In genomic region chr4:43927826-43928225, GRCm38 (mm10) we compare ENCODE assay signal across 7 mouse cellular contexts. TPM values are rescaled to one million over a fixed set of nuclear protein-coding genes. Genes with fewer than 3 reads are reported as not detected.
DNase-seq lines count a peak whose midpoint lies in the region; ATAC-seq lines count a peak whose summit lies in the region.

No protein-coding gene starts in this region.

- ATAC-seq in kidney, embryonic 16.5 days (ENCODE audit: low FRiP score, low TSS enrichment): no peak
- ATAC-seq in forebrain, embryonic 13.5 days: no peak

- H3K9me3 ChIP-seq in kidney, embryonic 16.5 days (ENCODE audit: low read length): no peaks in the 10 kb centered on the region
- H3K9me3 ChIP-seq in forebrain, embryonic 13.5 days (replicated peaks): no peaks in the 10 kb centered on the region

- H3K4me1 ChIP-seq in kidney, embryonic 16.5 days (ENCODE audit: insufficient read depth, low read length): no peaks in the 10 kb centered on the region
- H3K4me1 ChIP-seq in forebrain, embryonic 13.5 days: no peaks in the 10 kb centered on the region

- no peaks in the 10 kb centered on the region for H3K27me3 ChIP-seq in kidney, embryonic 16.5 days (ENCODE audit: insufficient read depth, low read length)
- no peaks in the 10 kb centered on the region for H3K27me3 ChIP-seq in forebrain, embryonic 13.5 days

- H3K4me3 ChIP-seq in kidney, embryonic 16.5 days (ENCODE audit: low read length): no peak overlapping the region
- H3K4me3 ChIP-seq in forebrain, embryonic 13.5 days: no peak overlapping the region

- WGBS in kidney, embryonic 16.5 days: 94% methylated on average over 3 of the region's 3 CpGs
- WGBS in forebrain, embryonic 13.5 days: 93% methylated on average over 3 of the region's 3 CpGs

- DNase-seq in kidney, postnatal 10 days: peak; percentile 61
- peak; percentile 60 for DNase-seq in ES-CJ7 (ENCODE audit: low read depth, low spot score)
- DNase-seq in c-Kit-positive CD71-positive TER-119-positive erythroid progenitor cells, embryonic 14.5 days (ENCODE audit: low spot score): peak; percentile 40
- DNase-seq in retina, embryonic 14.5 days (ENCODE audit: low spot score): peak; percentile 39
- no peak for DNase-seq in yolk sac, embryonic 10.5 days (ENCODE audit: low spot score)

- H3K36me3 ChIP-seq in kidney, embryonic 16.5 days (ENCODE audit: insufficient read depth, low read length): peaks cover 49% of the 10 kb centered on the region
- peaks cover 81% of the 10 kb centered on the region for H3K36me3 ChIP-seq in forebrain, embryonic 13.5 days (ENCODE audit: poor library complexity, severe bottlenecking)

- no peak overlapping the region for H3K4me2 ChIP-seq in kidney, embryonic 16.5 days (replicated peaks; ENCODE audit: low read depth, low read length)
- no peak overlapping the region for H3K4me2 ChIP-seq in forebrain, embryonic 13.5 days

- no peak overlapping the region for H3K27ac ChIP-seq in kidney, embryonic 16.5 days (ENCODE audit: low read length)
- H3K27ac ChIP-seq in forebrain, embryonic 13.5 days: no peak overlapping the region

- H3K9ac ChIP-seq in kidney, embryonic 16.5 days (replicated peaks; ENCODE audit: low read length): no peak overlapping the region
- no peak overlapping the region for H3K9ac ChIP-seq in forebrain, embryonic 13.5 days

RNA-seq across cellular contexts. Expression of gene Glipr2, which starts 29.4 kb away (rescaled TPM):
- 82.1 and 86.3 TPM in 2 replicates for polyA plus RNA-seq in kidney, embryonic 16.5 days (2015; fragmentation: Nextera tagmentation; extraction: Ambion mirVana)
- 37.1 and 38.7 TPM in 2 replicates for polyA plus RNA-seq in forebrain, embryonic 13.5 days (2015; fragmentation: Nextera tagmentation; extraction: Ambion mirVana)

RNA-seq across cellular contexts. Expression of gene Reck, which starts 52.5 kb away (rescaled TPM):
- 27.2 and 28.5 TPM in 2 replicates for polyA plus RNA-seq in kidney, embryonic 16.5 days (2015; fragmentation: Nextera tagmentation; extraction: Ambion mirVana)
- polyA plus RNA-seq in forebrain, embryonic 13.5 days (2015; fragmentation: Nextera tagmentation; extraction: Ambion mirVana): 4.4 and 4.8 TPM in 2 replicates

RNA-seq across cellular contexts. Expression of gene Ccin, which starts 55.5 kb away (rescaled TPM):
- not detected in 2 replicates for polyA plus RNA-seq in kidney, embryonic 16.5 days (2015; fragmentation: Nextera tagmentation; extraction: Ambion mirVana)
- polyA plus RNA-seq in forebrain, embryonic 13.5 days (2015; fragmentation: Nextera tagmentation; extraction: Ambion mirVana): not detected in 2 replicates
